Mouse (Mus musculus) heart, embryonic 16.5 days (tissue): Measurements from ENCODE around the gene Slit1. TPM values are rescaled to one million over a fixed set of nuclear protein-coding genes. Genes with fewer than 3 reads are reported as not detected.

Source experiments
- ATAC-seq: fragments of 200-750 bp; cut with Nextera tagmentation; replicated peaks from 2 replicates; pipeline ENCODE4 v1.8.0; 2017; ENCODE audit warnings: moderate number of reproducible peaks; ENCODE audit not compliant: insufficient read depth, low FRiP score; ENCODE audit errors: extremely low read depth
- H3K27ac ChIP-seq: fragments of 300-500 bp; sonication (generic); 2 replicates; pipeline ENCODE4 v1.5.1; 2014; ENCODE audit warnings: mild to moderate bottlenecking, low read length, control low read depth, moderate library complexity
- H3K27me3 ChIP-seq: fragments of 300-500 bp; sonication (generic); 2 replicates; pipeline ENCODE4 v1.6.1; 2014; ENCODE audit warnings: low read length, mixed read lengths; ENCODE audit not compliant: control insufficient read depth, insufficient read depth
- H3K36me3 ChIP-seq: fragments of 300-500 bp; sonication (generic); 2 replicates; pipeline ENCODE4 v1.6.1; 2014; ENCODE audit not compliant: control insufficient read depth, insufficient read depth
- H3K4me1 ChIP-seq: fragments of 300-500 bp; sonication (generic); 2 replicates; pipeline ENCODE4 v1.6.1; 2014; ENCODE audit warnings: low read length, mixed read lengths; ENCODE audit not compliant: control insufficient read depth, insufficient read depth
- H3K4me2 ChIP-seq: fragments of 300-500 bp; sonication (generic); 2 replicates; pipeline ENCODE4 v1.6.1; 2014; ENCODE audit warnings: low read depth, mild to moderate bottlenecking, control low read depth, low read length
- H3K4me3 ChIP-seq: fragments of 300-500 bp; sonication (generic); 2 replicates; pipeline ENCODE4 v1.5.1; 2014; ENCODE audit warnings: mild to moderate bottlenecking, control low read depth, low read length
- H3K9ac ChIP-seq: fragments of 300-500 bp; sonication (generic); 2 replicates; pipeline ENCODE4 v1.6.1; 2014; ENCODE audit warnings: low read length, control low read depth
- H3K9me3 ChIP-seq: fragments of 300-500 bp; sonication (generic); replicated peaks from 2 replicates; pipeline ENCODE4 v1.6.1; 2016; ENCODE audit warnings: low read length; ENCODE audit not compliant: control insufficient read depth
- WGBS: fragments of 180-500 bp; shearing (Covaris S2); extraction: QIAGEN DNeasy Blood & Tissue Kit; methylation state at CpG from one replicate; pipeline ENCODE4 v1.1.7; 2014; 5-methylcytosine and 5-hydroxymethylcytosine counted together
- polyA plus RNA-seq: library from polyadenylated mRNA; unstranded; fragments of >200 nt; fragmentation: Nextera tagmentation; extraction: Ambion mirVana; gene quantifications from 2 replicates; pipeline ENCODE4 v1.2.1, GENCODE M21; 2015

Slit1 gene
- polyA plus RNA-seq, 1 experiment from 2014 or later: 0.21 TPM

DNA sequence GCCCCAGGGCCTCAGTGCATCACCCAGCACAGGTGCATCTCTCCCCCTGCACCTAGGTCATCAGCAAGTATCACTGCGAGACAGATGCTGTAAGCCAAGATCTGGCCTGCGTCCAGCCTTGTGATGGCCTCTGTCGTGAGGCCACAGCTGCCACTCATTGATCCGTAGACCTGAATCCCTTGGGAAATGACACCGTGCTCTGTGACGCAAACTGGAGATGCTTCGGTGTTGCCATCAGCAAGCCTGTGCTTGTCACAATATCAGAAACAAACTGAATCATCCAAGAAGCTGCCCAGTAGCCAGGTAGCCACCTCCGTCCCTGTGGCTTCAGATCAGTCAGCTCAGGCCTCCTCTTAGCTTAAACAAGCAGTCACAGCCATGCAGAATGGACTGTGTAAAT lies 153.8 kb downstream of the Slit1 start:
- no peak for ATAC-seq
- Histone ChIP-seq H3K4me1 (no peaks in the 10 kb centered on the region), H3K9me3 (no peaks in the 10 kb centered on the region), H3K4me2 (no peak overlapping the region), H3K27ac (no peak overlapping the region), H3K4me3 (no peak overlapping the region), H3K36me3 (0 out of 2 replicates have a peak, but pooled peaks cover 4% of the 10 kb centered on the region), H3K9ac (no peak overlapping the region), H3K27me3 (no peaks in the 10 kb centered on the region)
- 82% methylated on average over 8 of the region's 8 CpGs for WGBS

DNA sequence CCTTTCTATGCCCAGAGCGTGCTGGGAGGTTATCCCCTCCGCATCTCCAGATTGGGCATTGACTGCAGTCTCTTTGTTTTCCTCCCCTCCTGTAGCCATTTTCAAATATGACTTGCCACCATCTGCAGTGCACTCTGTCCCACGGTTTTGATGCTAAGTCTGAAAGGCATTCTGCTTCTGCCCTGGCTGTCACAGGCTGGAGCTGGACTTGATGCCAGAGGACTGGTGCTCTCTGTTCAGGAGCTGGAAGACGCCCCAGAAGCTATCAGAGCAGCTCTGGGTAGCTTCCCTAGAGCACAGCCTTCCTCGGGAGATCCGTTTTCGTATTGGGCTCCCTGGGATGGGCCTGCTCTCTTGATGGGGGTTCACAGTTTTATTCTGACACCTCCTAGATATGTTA lies 154.4 kb downstream of the Slit1 start:
- Histone ChIP-seq H3K9ac (no peak overlapping the region), H3K4me1 (no peaks in the 10 kb centered on the region), H3K4me2 (no peak overlapping the region), H3K36me3 (0 out of 2 replicates have a peak, but pooled peaks cover 7% of the 10 kb centered on the region), H3K27me3 (no peaks in the 10 kb centered on the region), H3K27ac (no peak overlapping the region), H3K9me3 (no peaks in the 10 kb centered on the region), H3K4me3 (no peak overlapping the region)
- no peak for ATAC-seq
- WGBS: 77% methylated on average over 7 of the region's 7 CpGs

DNA sequence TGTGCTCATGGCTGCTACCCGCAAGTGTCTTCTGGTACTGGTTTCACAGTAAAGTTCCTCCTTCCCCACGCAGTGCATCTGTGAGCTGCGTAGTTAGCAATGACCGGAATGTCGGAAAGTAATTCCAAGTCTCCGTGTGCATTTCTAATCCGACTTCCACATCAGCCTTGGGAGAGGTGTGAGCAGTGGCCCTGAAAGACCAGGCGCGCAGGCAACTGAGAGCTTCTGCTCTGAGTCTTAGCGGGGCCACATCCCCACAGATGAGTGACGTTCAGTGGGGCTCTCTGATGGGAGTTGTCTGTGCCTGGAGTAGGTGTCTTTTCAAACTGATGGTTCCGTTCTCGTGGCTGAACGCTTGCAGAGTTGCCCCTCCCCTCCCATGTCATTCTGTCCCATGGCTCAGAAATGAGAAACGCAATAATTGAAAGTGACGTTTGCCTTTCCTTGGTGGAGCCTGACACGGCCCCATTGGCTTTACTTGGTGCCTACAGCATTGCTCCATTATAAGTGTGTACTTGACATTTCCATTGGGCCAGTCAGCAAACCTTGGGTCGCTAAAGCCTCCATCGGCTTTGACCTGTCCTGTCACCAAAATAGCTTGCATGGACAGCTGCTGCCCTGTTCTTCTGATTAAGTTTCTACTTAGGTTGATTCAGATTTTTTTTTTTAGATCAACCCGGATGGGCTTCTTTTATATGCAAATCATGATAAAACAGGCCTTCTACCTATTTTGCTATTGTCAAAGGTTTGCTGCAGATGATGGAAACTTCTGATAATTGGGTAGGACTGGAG lies 155.8 kb downstream of the Slit1 start:
- H3K27ac ChIP-seq: no peak overlapping the region
- H3K36me3 ChIP-seq: peaks cover 15% of the 10 kb centered on the region
- no peaks in the 10 kb centered on the region for H3K4me1 ChIP-seq
- H3K27me3 ChIP-seq: no peaks in the 10 kb centered on the region
- 87% methylated on average over 20 of the region's 20 CpGs for WGBS
- H3K9ac ChIP-seq: no peak overlapping the region
- ATAC-seq: no peak
- H3K9me3 ChIP-seq: no peaks in the 10 kb centered on the region
- no peak overlapping the region for H3K4me3 ChIP-seq
- H3K4me2 ChIP-seq: no peak overlapping the region

GRCm38 (mm10) chr19:41586752-41587151 lies 156.7 kb downstream of the Slit1 start:
- Histone ChIP-seq H3K4me3 (no peak overlapping the region), H3K4me2 (no peak overlapping the region), H3K36me3 (peaks cover 23% of the 10 kb centered on the region), H3K9me3 (no peaks in the 10 kb centered on the region), H3K9ac (no peak overlapping the region), H3K27ac (no peak overlapping the region), H3K4me1 (no peaks in the 10 kb centered on the region), H3K27me3 (no peaks in the 10 kb centered on the region)
- 91% methylated on average over 10 of the region's 10 CpGs for WGBS
- no peak for ATAC-seq

DNA sequence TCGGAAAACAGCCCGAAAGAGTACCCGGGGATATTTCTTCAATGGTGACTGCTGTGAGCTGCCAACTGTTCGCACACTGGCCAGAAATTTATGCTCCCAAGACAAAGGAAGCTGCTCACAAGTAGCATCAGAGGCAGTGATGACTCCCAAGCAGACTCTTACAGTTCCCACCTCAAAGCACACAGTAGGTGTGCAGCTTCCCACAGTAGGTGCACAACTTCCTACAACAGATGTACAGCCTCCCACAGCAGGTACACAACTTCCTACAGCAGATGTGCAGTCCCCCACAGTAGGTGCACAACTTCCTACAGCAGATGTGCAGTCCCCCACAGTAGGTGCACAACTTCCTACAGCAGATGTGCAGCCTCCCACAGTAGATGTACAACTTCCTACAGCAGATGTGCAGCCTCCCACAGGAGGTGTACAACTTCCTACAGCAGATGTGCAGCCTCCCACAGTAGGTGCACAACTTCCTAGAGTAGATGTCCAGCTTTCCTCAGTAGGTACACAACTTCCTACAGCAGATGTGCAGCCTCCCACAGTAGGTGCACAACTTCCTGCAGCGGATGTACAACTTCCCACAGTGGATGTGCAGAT lies 160.4 kb downstream of the Slit1 start:
- H3K9ac ChIP-seq: no peak overlapping the region
- 98% methylated on average over 5 of the region's 5 CpGs for WGBS
- no peaks in the 10 kb centered on the region for H3K4me1 ChIP-seq
- no peak overlapping the region for H3K4me3 ChIP-seq
- no peak overlapping the region for H3K27ac ChIP-seq
- no peaks in the 10 kb centered on the region for H3K9me3 ChIP-seq
- peaks cover 27% of the 10 kb centered on the region for H3K36me3 ChIP-seq
- ATAC-seq: no peak
- no peak overlapping the region for H3K4me2 ChIP-seq
- H3K27me3 ChIP-seq: no peaks in the 10 kb centered on the region

DNA sequence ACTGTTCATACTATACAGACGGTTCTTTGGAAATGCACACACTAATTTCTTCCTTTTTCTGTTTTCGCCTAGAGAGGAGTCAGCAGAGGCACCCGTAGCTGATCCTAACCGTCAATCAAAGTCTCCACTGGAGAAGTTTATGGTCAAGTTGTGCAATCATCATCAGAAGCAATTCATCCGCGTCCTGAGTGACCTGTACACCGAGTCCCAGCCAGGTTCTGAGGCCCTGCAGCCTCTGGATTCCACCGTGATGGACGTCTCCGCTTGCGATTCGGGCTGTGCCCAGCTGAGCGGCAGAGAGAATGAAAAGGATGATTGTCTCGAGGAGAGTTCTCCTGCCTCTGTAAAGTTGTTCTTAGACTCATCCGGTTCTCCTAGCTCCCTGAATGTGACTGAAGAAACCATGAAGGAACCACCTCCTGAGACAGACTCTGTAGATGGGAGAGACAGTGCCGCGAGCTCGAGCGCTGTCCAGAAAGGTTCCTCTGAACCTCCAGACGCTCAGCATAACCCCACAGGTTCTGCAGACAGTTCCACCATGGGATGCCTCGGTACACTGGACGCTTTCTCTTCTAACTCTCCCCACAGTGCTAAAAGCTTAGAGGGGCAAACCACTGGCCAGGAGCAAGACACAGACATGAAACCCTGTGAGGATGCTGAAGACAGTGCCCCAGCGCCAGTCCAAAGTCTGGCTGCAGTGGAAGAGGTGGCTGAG lies 161.6 kb downstream of the Slit1 start, which contains the start of gene Gm340:
Gene Gm340, plus strand, starts transcription at position 665 of the 715 bp plus-strand sequence.
- Histone ChIP-seq H3K27me3 (no peaks in the 10 kb centered on the region), H3K4me1 (no peaks in the 10 kb centered on the region), H3K9ac (no peak within 1 kb of the TSS), H3K36me3 (peaks cover 27% of the 10 kb centered on the region), H3K9me3 (no peaks in the 10 kb centered on the region), H3K27ac (no peak within 1 kb of the TSS), H3K4me2 (no peak within 1 kb of the TSS), H3K4me3 (no peak within 1 kb of the TSS)
- no peak for ATAC-seq
- 94% methylated on average over 23 of the region's 23 CpGs for WGBS

GRCm38 (mm10) chr19:41579311-41579920 lies 164.0 kb downstream of the Slit1 start:
- H3K4me3 ChIP-seq: no peak overlapping the region
- peaks cover 23% of the 10 kb centered on the region for H3K36me3 ChIP-seq
- H3K9ac ChIP-seq: no peak overlapping the region
- no peak overlapping the region for H3K4me2 ChIP-seq
- WGBS: 75% methylated on average over 4 of the region's 4 CpGs
- H3K27ac ChIP-seq: no peak overlapping the region
- no peaks in the 10 kb centered on the region for H3K4me1 ChIP-seq
- ATAC-seq: no peak
- H3K27me3 ChIP-seq: no peaks in the 10 kb centered on the region
- H3K9me3 ChIP-seq: no peaks in the 10 kb centered on the region

GRCm38 (mm10) chr19:41577576-41577975 lies 165.9 kb downstream of the Slit1 start:
- H3K27me3 ChIP-seq: no peaks in the 10 kb centered on the region
- H3K36me3 ChIP-seq: peaks cover 11% of the 10 kb centered on the region
- H3K9ac ChIP-seq: no peak overlapping the region
- ATAC-seq: no peak
- no peak overlapping the region for H3K27ac ChIP-seq
- H3K4me3 ChIP-seq: no peak overlapping the region
- H3K9me3 ChIP-seq: no peaks in the 10 kb centered on the region
- H3K4me1 ChIP-seq: no peaks in the 10 kb centered on the region
- H3K4me2 ChIP-seq: no peak overlapping the region
